Mouse (Mus musculus) right cerebral cortex, postnatal 10 days (tissue): ENCODE data around the gene Stx6.
A peak's percentile ranks its signal among the peaks of the same experiment; 100 is the strongest.
"Not testable (repeated sequence)": the region's sequence is repeated elsewhere in the genome, so short reads cannot be mapped to it uniquely, and the experiment has no call there.

Experiments
- DNase-seq, 2 experiments: peaks; one replicate each; pipeline ENCODE4 v3.0.0; 2021; ENCODE audit warnings: low spot score in 2 of 2

The Stx6 gene

GRCm38 (mm10) chr1:155167453-155167852 lies 8.9 kb downstream of the Stx6 start:
- no peak for DNase-seq

- DNase-seq = no peak
These were observed 11.4 kb downstream of the Stx6 start for GRCm38 (mm10) chr1:155169935-155170334.

- no peak for DNase-seq
These were observed 14.6 kb downstream of the Stx6 start for GRCm38 (mm10) chr1:155172895-155173643.

- DNase-seq = not testable (repeated sequence)
These were observed 15.1 kb downstream of the Stx6 start for GRCm38 (mm10) chr1:155173644-155174016.

- no peak for DNase-seq
These were observed 15.9 kb downstream of the Stx6 start for GRCm38 (mm10) chr1:155174424-155174823.

- DNase-seq = no peak
These were observed 19.8 kb downstream of the Stx6 start for GRCm38 (mm10) chr1:155178192-155178924.

- DNase-seq = no peak
These were observed 25.7 kb downstream of the Stx6 start for GRCm38 (mm10) chr1:155184191-155184590.

- no peak for DNase-seq
These were observed 30.1 kb downstream of the Stx6 start for GRCm38 (mm10) chr1:155188656-155189055.

GRCm38 (mm10) chr1:155191219-155191618 lies 32.7 kb downstream of the Stx6 start:
- DNase-seq = peak in 1 of 2 experiments; percentile 31

- peak; percentile 36 to 45 for DNase-seq
These were observed 33.2 kb downstream of the Stx6 start for GRCm38 (mm10) chr1:155191671-155192070.

GRCm38 (mm10) chr1:155192805-155193368 lies 34.4 kb downstream of the Stx6 start:
- peak; percentile 67 to 80 for DNase-seq

GRCm38 (mm10) chr1:155196691-155197090 lies 38.2 kb downstream of the Stx6 start:
- peak; percentile 54 to 56 for DNase-seq

GRCm38 (mm10) chr1:155199522-155199921 lies 41.0 kb downstream of the Stx6 start:
- DNase-seq = no peak

GRCm38 (mm10) chr1:155200967-155201366 lies 42.5 kb downstream of the Stx6 start:
- no peak for DNase-seq

GRCm38 (mm10) chr1:155201373-155201879 lies 42.9 kb downstream of the Stx6 start:
- peak; percentile 46 to 48 for DNase-seq

- peak in 1 of 2 experiments; percentile 22 for DNase-seq
These were observed 43.4 kb downstream of the Stx6 start for GRCm38 (mm10) chr1:155201914-155202313.

GRCm38 (mm10) chr1:155202472-155202871 lies 44.0 kb downstream of the Stx6 start:
- DNase-seq = peak in 1 of 2 experiments; percentile 23

GRCm38 (mm10) chr1:155203101-155203500 lies 44.6 kb downstream of the Stx6 start:
- peak in 1 of 2 experiments; percentile 27 for DNase-seq

GRCm38 (mm10) chr1:155203954-155204353 lies 45.4 kb downstream of the Stx6 start:
- DNase-seq = no peak

GRCm38 (mm10) chr1:155204560-155205162 lies 46.1 kb downstream of the Stx6 start:
- DNase-seq = peak in 1 of 2 experiments; percentile 59

GRCm38 (mm10) chr1:155205311-155205710 lies 46.8 kb downstream of the Stx6 start:
- DNase-seq = no peak
